Mouse (Mus musculus): ENCODE measurements around the gene Def8.
"Not testable (repeated sequence)": the region's sequence is repeated elsewhere in the genome, so short reads cannot be mapped to it uniquely, and the experiment has no call there.

The Def8 gene

GRCm38 (mm10) chr8:123444131-123444530 lies 20.8 kb downstream of the Def8 start:
- ChIA-PET CTCF (interaction anchor here in 3 of 4 experiments (0.6 to 1.6 kb wide), 5 partner anchors 38 to 121 kb away, joined by 3 to 6 read pairs (median 3); partner anchors contain the start of genes Mc1r (in 2 of the 3) and Dbndd1 (in 1 of the 3)), POLR2A (interaction anchor here in 3 of 4 experiments (0.6 to 2.6 kb wide), 7 partner anchors 9 to 133 kb away, joined by 3 to 12 read pairs (median 11); partner anchors contain the start of gene Afg3l1 (in 1 of the 3))

DNA sequence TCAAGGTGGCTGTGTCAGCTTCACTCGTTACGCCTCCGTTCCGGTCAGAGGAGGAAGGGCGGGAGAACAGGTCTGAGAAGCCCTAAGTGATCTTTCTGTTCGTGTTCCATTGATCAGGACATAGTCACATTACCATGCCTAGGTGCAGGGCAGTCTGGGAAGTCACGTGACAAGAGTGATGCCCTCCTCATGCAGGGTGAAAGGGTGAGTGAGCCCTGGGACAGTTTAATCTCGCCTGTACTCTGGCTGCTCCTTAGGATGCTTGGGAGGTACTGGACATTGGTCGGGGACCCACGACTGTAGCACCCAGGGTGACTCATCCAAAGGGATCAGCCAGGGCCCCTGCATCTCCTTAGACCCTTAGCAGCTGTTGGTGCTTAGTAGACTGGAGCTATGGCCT lies 22.7 kb downstream of the Def8 start:
- CTCF ChIA-PET: interaction anchor here in 1 of 4 experiments (0.9 to 2.2 kb wide), 2 partner anchors 39 to 182 kb away, joined by 3 to 7 read pairs; partner anchors contain the start of gene Mc1r
- POLR2A ChIA-PET: interaction anchor here (0.6 to 3.5 kb wide), 27 partner anchors 7 to 573 kb away, joined by 3 to 18 read pairs (median 4); partner anchors contain the start of genes Tcf25 (in 2 of the 4), Afg3l1 (in 1 of the 4), Fanca (in 1 of the 4) and Mc1r (in 1 of the 4)

DNA sequence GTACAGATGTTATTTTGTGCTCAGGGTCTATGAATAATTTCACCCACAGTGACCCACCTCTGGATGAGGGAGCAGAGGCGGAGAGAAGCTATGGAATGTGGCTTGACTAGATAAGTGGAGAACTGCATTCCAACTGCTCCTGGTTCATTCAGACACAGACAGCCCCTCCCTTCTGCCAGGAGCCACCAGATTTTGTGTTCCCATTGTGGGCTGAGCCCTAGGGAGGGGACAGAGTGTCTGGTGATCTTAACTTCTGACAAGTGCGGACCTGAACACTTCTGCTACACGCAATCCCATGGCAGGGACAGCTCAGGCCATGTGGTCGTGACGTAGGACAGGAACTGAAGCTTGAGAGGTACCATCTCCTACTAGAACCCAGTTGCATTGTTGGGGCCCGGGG lies 23.5 kb downstream of the Def8 start:
- ChIA-PET POLR2A (interaction anchor here in 3 of 4 experiments (0.8 to 3.5 kb wide), 31 partner anchors 8 to 261 kb away, joined by 3 to 18 read pairs (median 5); partner anchors contain the start of genes Tcf25 (in 2 of the 3), Afg3l1 (in 1 of the 3), Fanca (in 1 of the 3) and Mc1r (in 1 of the 3)), CTCF (interaction anchor here in 3 of 4 experiments (0.6 to 2.2 kb wide), 6 partner anchors 24 to 66 kb away, joined by 3 to 9 read pairs (median 4); partner anchors contain the start of gene Mc1r (in 2 of the 3))

- CTCF ChIA-PET: interaction anchor here in 1 of 4 experiments (1.0 kb wide), 1 partner anchor 117 kb away, joined by 3 read pairs; no protein-coding TSS in a partner anchor
- POLR2A ChIA-PET: interaction anchor here in 2 of 4 experiments (0.9 to 1.3 kb wide), 5 partner anchors 13 to 44 kb away, joined by 3 to 7 read pairs (median 3); partner anchors contain the start of gene Mc1r (in 1 of the 2)
Measured at GRCm38 (mm10) chr8:123450783-123451182, 27.5 kb downstream of the Def8 start.

- POLR2A ChIA-PET: interaction anchor here in 3 of 4 experiments (0.5 to 4.2 kb wide), 9 partner anchors 8 to 1456 kb away, joined by 3 to 16 read pairs (median 4); partner anchors contain the start of genes Afg3l1 (in 1 of the 3) and Mc1r (in 1 of the 3)
- CTCF ChIA-PET: interaction anchor here in 2 of 4 experiments (0.6 to 0.7 kb wide), 2 partner anchors 9 to 64 kb away, joined by 4 to 5 read pairs; no protein-coding TSS in a partner anchor
Measured at GRCm38 (mm10) chr8:123451747-123452146, 28.4 kb downstream of the Def8 start.

DNA sequence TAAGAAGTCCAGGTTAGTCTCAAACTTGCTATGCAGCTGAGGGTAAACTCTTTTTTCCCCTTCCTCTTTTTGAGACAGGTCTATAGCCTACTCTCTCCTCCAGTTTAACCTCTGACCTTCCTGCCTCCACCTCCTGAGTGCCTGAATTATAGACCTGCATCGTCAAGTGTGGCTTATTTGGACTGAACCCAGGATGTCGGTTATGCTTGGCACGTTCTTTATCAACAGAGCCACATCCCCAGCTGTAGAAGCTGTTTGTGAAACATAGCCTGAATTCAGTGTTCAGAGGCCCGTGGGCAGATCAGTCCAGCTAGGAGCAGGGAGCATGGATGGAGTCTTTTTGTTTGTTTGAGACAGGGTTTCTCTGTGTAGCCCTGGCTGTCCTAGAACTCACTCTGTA lies 28.8 kb downstream of the Def8 start:
- POLR2A ChIA-PET: interaction anchor here in 3 of 4 experiments (0.6 to 4.2 kb wide), 9 partner anchors 7 to 1457 kb away, joined by 3 to 16 read pairs (median 5); partner anchors contain the start of genes Afg3l1 (in 1 of the 3) and Tcf25 (in 1 of the 3)
- CTCF ChIA-PET: interaction anchor here in 3 of 4 experiments (0.6 to 1.2 kb wide), 4 partner anchors 10 to 201 kb away, joined by 3 to 5 read pairs (median 4); no protein-coding TSS in a partner anchor

DNA sequence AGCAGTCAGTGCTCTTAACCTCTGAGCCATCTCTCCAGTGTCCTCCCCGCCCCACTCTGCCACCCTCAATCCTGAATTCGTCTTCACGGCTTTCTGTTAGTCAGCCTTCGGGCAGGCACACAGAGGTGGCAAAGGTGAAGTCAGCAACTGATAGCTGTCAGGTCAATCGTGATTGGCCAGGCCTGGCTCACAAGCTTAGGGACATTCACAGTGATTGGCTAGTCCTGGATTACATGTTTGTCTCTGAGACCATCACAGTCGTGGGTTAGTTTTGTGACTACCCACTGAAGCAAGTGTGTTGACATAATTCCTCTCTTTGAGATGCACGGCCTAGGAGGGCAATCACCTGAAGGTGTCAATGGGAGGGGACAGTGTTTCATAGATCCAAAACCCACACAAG lies 30.0 kb downstream of the Def8 start:
- CTCF ChIA-PET: interaction anchor here in 3 of 4 experiments (1.1 to 1.9 kb wide), 6 partner anchors 10 to 330 kb away, joined by 3 to 8 read pairs (median 5); partner anchors contain the start of gene Mc1r (in 1 of the 3)
- POLR2A ChIA-PET: interaction anchor here in 3 of 4 experiments (1.0 to 4.2 kb wide), 21 partner anchors 8 to 241 kb away, joined by 3 to 19 read pairs (median 5); partner anchors contain the start of genes Afg3l1 (in 3 of the 3), Tcf25 (in 2 of the 3), Chmp1a (in 1 of the 3) and Gas8 (in 1 of the 3)

DNA sequence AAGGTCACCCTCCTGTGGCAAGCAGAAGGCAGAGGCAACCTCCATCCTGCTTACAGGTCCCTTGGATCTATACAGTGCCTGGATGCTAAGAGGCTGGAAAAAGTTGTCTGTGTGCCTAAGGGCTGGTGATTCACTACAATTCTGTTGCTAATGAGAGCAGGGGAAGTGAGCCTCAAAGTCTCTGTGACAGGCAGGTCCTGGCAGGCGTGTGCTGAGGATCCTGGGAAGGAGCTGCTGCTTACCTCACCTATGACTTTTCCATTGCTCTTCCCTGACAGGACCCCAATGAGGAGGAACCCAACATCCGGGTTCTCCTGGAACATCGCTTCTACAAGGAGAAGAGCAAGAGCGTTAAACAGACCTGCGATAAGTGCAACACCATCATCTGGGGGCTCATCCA lies 30.6 kb downstream of the Def8 start:
- CTCF ChIA-PET: interaction anchor here (0.6 to 1.9 kb wide), 10 partner anchors 11 to 330 kb away, joined by 3 to 8 read pairs (median 3); partner anchors contain the start of genes Dbndd1 (in 1 of the 4), Gas8 (in 1 of the 4) and Mc1r (in 1 of the 4)
- POLR2A ChIA-PET: interaction anchor here (0.6 to 4.2 kb wide), 33 partner anchors 8 to 241 kb away, joined by 3 to 19 read pairs (median 4); partner anchors contain the start of genes Afg3l1 (in 2 of the 4), Gas8 (in 2 of the 4), Tcf25 (in 2 of the 4) and Chmp1a (in 1 of the 4)

- CTCF ChIA-PET: interaction anchor here (0.6 to 1.9 kb wide), 10 partner anchors 11 to 329 kb away, joined by 3 to 5 read pairs (median 3); partner anchors contain the start of genes Dbndd1 (in 1 of the 4), Gas8 (in 1 of the 4) and Mc1r (in 1 of the 4)
- POLR2A ChIA-PET: interaction anchor here (0.6 to 4.2 kb wide), 34 partner anchors 8 to 242 kb away, joined by 3 to 19 read pairs (median 4); partner anchors contain the start of genes Afg3l1 (in 2 of the 4), Chmp1a (in 2 of the 4), Spata33 (in 2 of the 4) and Tcf25 (in 2 of the 4)
Measured at GRCm38 (mm10) chr8:123454559-123454958, 31.2 kb downstream of the Def8 start.

DNA sequence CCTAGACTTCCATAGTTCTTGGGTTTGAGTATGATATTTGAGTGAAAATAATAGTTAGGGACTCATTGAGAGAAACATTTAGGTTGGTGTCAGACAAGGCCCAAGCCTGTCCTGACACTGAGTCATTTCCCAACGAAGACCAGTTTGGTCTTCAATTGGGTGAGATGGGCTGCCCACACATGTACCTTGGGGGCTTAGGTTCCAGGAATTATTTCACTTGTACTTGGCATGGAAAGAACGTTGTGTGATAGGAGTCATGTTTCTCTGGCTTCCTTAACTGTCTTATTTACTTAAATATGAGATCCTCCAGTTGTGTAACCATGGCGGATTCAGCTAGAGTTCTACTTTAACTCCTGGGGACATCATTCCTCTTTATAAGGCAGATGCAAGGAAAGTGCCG lies 40.3 kb downstream of the Def8 start:
- ChIA-PET POLR2A (interaction anchor here in 2 of 4 experiments (0.7 to 3.8 kb wide), 10 partner anchors 10 to 1353 kb away, joined by 3 to 15 read pairs (median 7); partner anchors contain the start of gene Afg3l1 (in 1 of the 2)), CTCF (interaction anchor here in 2 of 4 experiments (0.7 to 1.2 kb wide), 3 partner anchors 41 to 140 kb away, joined by 3 to 6 read pairs (median 6); partner anchors contain the start of gene Mc1r (in 1 of the 2))

DNA sequence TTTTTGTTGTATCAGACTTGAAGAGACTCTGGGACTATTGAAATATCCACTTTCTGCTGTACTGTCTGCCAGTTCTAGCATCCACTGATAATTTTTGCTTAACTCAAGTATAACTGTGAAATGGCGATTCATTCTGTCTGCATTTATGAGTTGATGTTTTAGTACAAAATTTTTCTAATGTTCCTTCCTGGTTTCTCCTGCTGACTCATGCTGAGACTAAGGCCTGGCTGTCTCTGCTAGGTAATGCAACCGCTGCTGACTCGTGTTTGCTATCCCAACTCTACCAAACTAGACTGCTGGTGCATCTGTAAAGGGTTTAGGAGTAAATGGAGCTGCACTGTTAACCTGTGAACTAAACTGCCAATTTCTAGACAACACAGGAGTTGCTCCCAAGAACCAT lies 44.1 kb downstream of the Def8 start:
- ChIA-PET CTCF (interaction anchor here in 1 of 4 experiments (0.6 kb wide), 1 partner anchor 68 kb away, joined by 3 read pairs; no protein-coding TSS in a partner anchor), POLR2A (interaction anchor here in 3 of 4 experiments (0.7 to 3.8 kb wide), 6 partner anchors 9 to 379 kb away, joined by 3 to 15 read pairs (median 4); partner anchors contain the start of gene Afg3l1 (in 2 of the 3))

GRCm38 (mm10) chr8:123472991-123473390 lies 49.7 kb downstream of the Def8 start:
- CTCF ChIA-PET: not testable (repeated sequence)
- POLR2A ChIA-PET: interaction anchor here in 1 of 4 experiments (1.3 kb wide), 1 partner anchor 26 kb away, joined by 3 read pairs; no protein-coding TSS in a partner anchor

DNA sequence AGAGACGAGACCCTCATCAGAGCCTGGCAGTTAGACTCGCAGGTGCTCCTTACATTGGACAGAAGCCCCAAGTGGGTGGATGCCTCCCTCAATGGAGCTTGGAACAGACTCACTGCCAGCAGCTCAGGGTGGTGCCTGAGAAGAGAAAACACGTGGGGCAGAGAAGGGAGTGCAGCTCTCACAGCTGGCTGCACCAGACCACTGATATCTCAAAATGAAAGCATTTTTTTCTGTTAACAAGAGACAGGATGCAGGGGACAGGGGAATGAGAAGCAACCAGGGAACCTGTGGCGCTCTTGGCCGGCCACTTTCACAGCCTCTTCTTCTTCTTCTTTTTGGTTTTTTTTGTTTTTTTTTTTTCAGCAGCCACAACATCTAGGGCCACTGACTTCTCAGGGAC lies 51.2 kb downstream of the Def8 start:
- POLR2A ChIA-PET: interaction anchor here in 2 of 4 experiments (0.7 to 1.4 kb wide), 2 partner anchors 10 to 198 kb away, joined by 3 to 4 read pairs; no protein-coding TSS in a partner anchor

GRCm38 (mm10) chr8:123476911-123477736 lies 53.8 kb downstream of the Def8 start:
- ChIA-PET POLR2A (interaction anchor here in 3 of 4 experiments (0.6 to 2.7 kb wide), 17 partner anchors 10 to 103 kb away, joined by 3 to 16 read pairs (median 5); partner anchors contain the start of genes Mc1r (in 1 of the 3) and Tcf25 (in 1 of the 3)), CTCF (interaction anchor here in 2 of 4 experiments (1.7 to 2.0 kb wide), 2 partner anchors 34 kb away, joined by 5 to 7 read pairs; no protein-coding TSS in a partner anchor)

More for the DNA sequence above, 51.2 kb downstream of the Def8 start:
- CTCF ChIA-PET: not testable (repeated sequence)

DNA sequence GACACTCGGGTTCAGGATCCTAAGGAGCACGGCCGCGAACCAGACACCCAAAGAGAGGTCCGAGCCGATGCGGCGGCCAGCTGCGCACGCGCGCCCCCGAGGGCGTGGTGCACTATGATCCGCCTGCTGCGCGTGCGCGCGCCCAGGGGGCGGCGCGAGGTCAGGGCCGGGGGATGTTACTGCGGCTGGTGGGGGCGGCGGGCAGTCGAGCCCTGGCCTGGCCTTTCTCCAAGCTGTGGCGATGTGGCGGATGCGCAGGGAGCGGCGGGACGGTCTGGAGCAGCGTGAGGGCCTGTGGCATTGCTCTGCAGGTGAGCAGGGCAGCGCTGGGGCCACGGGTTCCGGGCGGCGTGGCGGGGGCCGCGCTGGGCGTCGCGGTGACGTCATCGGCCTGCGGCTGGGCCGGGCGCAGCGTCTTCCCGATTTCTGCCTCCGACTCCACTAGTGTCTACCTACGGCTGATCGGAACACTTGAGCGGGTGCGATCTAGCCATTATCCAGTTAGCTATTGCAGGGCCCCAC lies 54.5 kb downstream of the Def8 start, which contains the start of gene Afg3l1:
Gene Afg3l1 (plus strand): TSS at position 167 of the 522 bp plus-strand sequence.
- POLR2A ChIA-PET: interaction anchor here in 3 of 4 experiments (0.6 to 2.7 kb wide), 27 partner anchors 9 to 205 kb away, joined by 3 to 16 read pairs (median 4); partner anchors contain the start of genes Gas8 (in 3 of the 3), Mc1r (in 1 of the 3) and Tcf25 (in 1 of the 3)
- CTCF ChIA-PET: interaction anchor here in 2 of 4 experiments (0.6 to 2.0 kb wide), 3 partner anchors 35 to 646 kb away, joined by 3 to 7 read pairs (median 5); no protein-coding TSS in a partner anchor

All from embryonic stem cell, embryonic (primary cell).